In the genomic region with DNA sequence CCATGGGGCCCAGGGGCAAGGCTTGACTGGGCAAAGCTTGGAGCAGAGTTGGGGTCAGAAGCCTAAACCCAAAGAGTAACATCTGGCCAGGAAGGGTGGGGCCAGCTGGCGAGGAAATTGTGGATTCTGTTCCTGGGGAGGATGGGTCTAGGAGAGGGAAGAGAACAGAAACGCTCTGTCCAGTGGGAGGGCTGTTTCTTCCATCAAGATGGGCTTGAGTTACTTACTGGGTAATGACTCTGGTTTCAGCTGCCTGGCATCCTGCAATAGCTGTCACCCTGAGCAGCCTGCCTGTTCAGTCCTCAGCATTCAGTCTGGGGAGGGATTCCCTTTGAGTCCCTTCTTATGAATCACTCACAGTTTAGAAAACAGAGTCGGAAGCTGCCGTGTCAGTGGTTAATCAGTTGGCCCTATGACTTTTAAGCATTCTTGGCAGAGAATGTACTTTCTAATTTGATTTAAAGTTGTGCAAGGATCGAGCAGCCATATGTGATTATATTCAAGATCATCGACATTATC, we compare ENCODE assay signal across 9 mouse cellular contexts.
A peak's percentile ranks its signal among the peaks of the same experiment; 100 is the strongest.
DNase-seq lines count a peak whose midpoint lies in the region; ATAC-seq and TF ChIP-seq lines count a peak whose summit lies in the region.
"Had no signal": no experiment of that assay in that cellular context is flagged by ENCODE, and none has a peak within 500 bp of the region (broad histone marks: within the 10 kb centered on the region; RNA-seq: fewer than 3 reads in every experiment).

No protein-coding gene starts in this region.

- no peak for TF ChIP-seq POLR2A in brain, embryonic 14.5 days (IDR thresholded peaks at IDR 0.05; ENCODE audit: borderline replicate concordance, extremely low read depth, insufficient read depth, insufficient read length, poor library complexity, severe bottlenecking)

- no peak overlapping the region for H3K9ac ChIP-seq in kidney, embryonic 15.5 days
- H3K9ac ChIP-seq in heart, embryonic 14.5 days (ENCODE audit: low read length): no peak overlapping the region
- H3K9ac ChIP-seq in midbrain, postnatal 0 days (replicated peaks; ENCODE audit: low read length, poor library complexity, severe bottlenecking): no peak overlapping the region

- DNase-seq in kidney, postnatal 4 days: no peak
- peak; percentile 67 for DNase-seq in brain, embryonic 14.5 days (ENCODE audit: low read depth)
- no peak for DNase-seq in midbrain, postnatal 0 days (ENCODE audit: low spot score)
- no peak for DNase-seq in ovary, adult 18-20 months (ENCODE audit: low spot score)
- DNase-seq in right cerebral cortex, adult 18-20 months: no peak
- no peak for DNase-seq in gastrocnemius, postnatal 25 days
- DNase-seq: cerebellum, postnatal 10 days had no signal

- H3K4me3 ChIP-seq in kidney, embryonic 15.5 days (replicated peaks): no peak overlapping the region
- no peak overlapping the region for H3K4me3 ChIP-seq in heart, embryonic 14.5 days (ENCODE audit: control insufficient read depth in 1 of 2, insufficient read depth in 1 of 2, low read depth in 1 of 2, low read length in 2 of 2)
- H3K4me3 ChIP-seq in midbrain, postnatal 0 days (ENCODE audit: low read depth, low read length): no peak overlapping the region

- H3K27me3 ChIP-seq in kidney, embryonic 15.5 days: no peaks in the 10 kb centered on the region
- H3K27me3 ChIP-seq in heart, embryonic 14.5 days (ENCODE audit: control insufficient read depth, insufficient read depth, low read length): no peaks in the 10 kb centered on the region
- no peaks in the 10 kb centered on the region for H3K27me3 ChIP-seq in midbrain, postnatal 0 days (ENCODE audit: insufficient read depth, low read length)

- TF ChIP-seq CTCF in brain, embryonic 14.5 days (IDR thresholded peaks at IDR 0.05; ENCODE audit: borderline replicate concordance, extremely low read depth, insufficient read depth, insufficient read length): no peak
- no peak for TF ChIP-seq CTCF in midbrain, postnatal 0 days (IDR thresholded peaks at IDR 0.05)

- WGBS in kidney, embryonic 15.5 days: 41% methylated on average over 6 of the region's 6 CpGs
- 60% methylated on average over 6 of the region's 6 CpGs for WGBS in heart, embryonic 14.5 days
- 46% methylated on average over 6 of the region's 6 CpGs for WGBS in midbrain, postnatal 0 days

- 0 out of 2 replicates have a peak overlapping the region, but pooled peaks have one; percentile 15 for H3K27ac ChIP-seq in kidney, embryonic 15.5 days
- peak overlapping the region; percentile 26 to 29; a peak in 3 of 4 replicates for H3K27ac ChIP-seq in heart, embryonic 14.5 days (replicated peaks in 1 of 2; ENCODE audit: control insufficient read depth in 1 of 2, insufficient read depth in 1 of 2, low read depth in 2 of 2, low read length in 2 of 2)
- peak overlapping the region; percentile 39; the same call in 1 of the 2 replicates for H3K27ac ChIP-seq in midbrain, postnatal 0 days (ENCODE audit: low read depth, low read length)

- no peaks in the 10 kb centered on the region for H3K36me3 ChIP-seq in kidney, embryonic 15.5 days
- H3K36me3 ChIP-seq in heart, embryonic 14.5 days (ENCODE audit: control insufficient read depth, insufficient read depth, low read length): peaks cover 2% of the 10 kb centered on the region; the same call in 1 of the 2 replicates
- H3K36me3 ChIP-seq in midbrain, postnatal 0 days (ENCODE audit: insufficient read depth, low read length): no peaks in the 10 kb centered on the region; the same call in 1 of the 2 replicates

- H3K4me2 ChIP-seq in kidney, embryonic 15.5 days: no peak overlapping the region
- no peak overlapping the region for H3K4me2 ChIP-seq in heart, embryonic 14.5 days (ENCODE audit: low read length)
- no peak overlapping the region for H3K4me2 ChIP-seq in midbrain, postnatal 0 days (ENCODE audit: low read depth, low read length, poor library complexity, severe bottlenecking)

- peak; percentile 47 for ATAC-seq in kidney, embryonic 15.5 days (replicated peaks; ENCODE audit: low FRiP score)
- no peak for ATAC-seq in heart, embryonic 14.5 days (ENCODE audit: insufficient number of reproducible peaks, insufficient read depth, low FRiP score, low read depth)
- ATAC-seq in midbrain, postnatal 0 days (ENCODE audit: low FRiP score): peak; percentile 1; the same call in 1 of the 2 replicates

- H3K4me1 ChIP-seq in kidney, embryonic 15.5 days: peaks cover 12% of the 10 kb centered on the region
- H3K4me1 ChIP-seq in heart, embryonic 14.5 days (ENCODE audit: control insufficient read depth in 2 of 2, insufficient read depth in 2 of 2, low read length in 2 of 2): peaks cover 15 to 25% of the 10 kb centered on the region in 2 experiments
- peaks cover 3% of the 10 kb centered on the region; the same call in 1 of the 2 replicates for H3K4me1 ChIP-seq in midbrain, postnatal 0 days (ENCODE audit: insufficient read depth, low read length)

- no peaks in the 10 kb centered on the region for H3K9me3 ChIP-seq in kidney, embryonic 15.5 days (replicated peaks)
- H3K9me3 ChIP-seq in heart, embryonic 14.5 days (ENCODE audit: control insufficient read depth, low read length): no peaks in the 10 kb centered on the region
- no peaks in the 10 kb centered on the region for H3K9me3 ChIP-seq in midbrain, postnatal 0 days (ENCODE audit: low read length)
